Mouse (Mus musculus): ENCODE data around the gene Padi1. TPM values are rescaled to one million over a fixed set of nuclear protein-coding genes. Genes with fewer than 3 reads are reported as not detected.

The Padi1 gene
- 0.04 TPM in 1 of 2 replicates, not detected in the other for polyA plus RNA-seq (2012; rRNA removed)

- H3K27ac ChIP-seq (ENCODE audit: insufficient read depth, low read length) = no peak within 1 kb of the TSS
- H3K4me3 ChIP-seq (ENCODE audit: insufficient read depth, low read length) = no peak within 1 kb of the TSS
- H3K4me1 ChIP-seq (ENCODE audit: control insufficient read depth, insufficient read depth, low read length) = no peaks in the 10 kb centered on the region
- TF ChIP-seq POLR2A (IDR thresholded peaks at IDR 0.05; ENCODE audit: extremely low read depth, insufficient read depth, low read length) (no peak), CTCF (IDR thresholded peaks at IDR 0.05; ENCODE audit: extremely low read depth, insufficient read depth, low read length) (no peak)
These were observed at the start of gene Padi1 for GRCm38 (mm10) chr4:140845666-140846065. Gene Padi1 (minus strand): TSS chr4:140845778.

DNA sequence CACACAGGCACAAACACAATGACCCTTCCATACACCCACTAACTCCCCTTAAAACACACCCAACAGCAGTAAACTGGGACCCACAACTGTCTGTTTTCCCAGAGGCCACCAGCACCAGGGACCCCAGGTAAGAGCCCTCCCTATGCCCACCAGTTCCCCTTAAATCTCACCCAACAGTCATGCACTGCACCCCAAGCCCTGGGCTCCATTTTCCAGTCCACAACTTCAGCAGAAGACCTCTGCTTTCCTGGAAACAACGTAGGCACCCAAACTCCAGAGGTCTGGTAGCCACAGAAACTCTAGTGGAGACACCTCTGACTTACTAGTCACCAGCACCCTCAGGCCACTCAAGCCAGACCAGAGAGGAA is 46.6 kb upstream of the Padi1 start:
- TF ChIP-seq POLR2A (IDR thresholded peaks at IDR 0.05; ENCODE audit: extremely low read depth, insufficient read depth, low read length) (no peak), CTCF (IDR thresholded peaks at IDR 0.05; ENCODE audit: extremely low read depth, insufficient read depth, low read length) (no peak)
- Histone ChIP-seq H3K27ac (ENCODE audit: insufficient read depth, low read length) (no peak overlapping the region), H3K4me3 (ENCODE audit: insufficient read depth, low read length) (no peak overlapping the region), H3K4me1 (ENCODE audit: control insufficient read depth, insufficient read depth, low read length) (no peaks in the 10 kb centered on the region)

DNA sequence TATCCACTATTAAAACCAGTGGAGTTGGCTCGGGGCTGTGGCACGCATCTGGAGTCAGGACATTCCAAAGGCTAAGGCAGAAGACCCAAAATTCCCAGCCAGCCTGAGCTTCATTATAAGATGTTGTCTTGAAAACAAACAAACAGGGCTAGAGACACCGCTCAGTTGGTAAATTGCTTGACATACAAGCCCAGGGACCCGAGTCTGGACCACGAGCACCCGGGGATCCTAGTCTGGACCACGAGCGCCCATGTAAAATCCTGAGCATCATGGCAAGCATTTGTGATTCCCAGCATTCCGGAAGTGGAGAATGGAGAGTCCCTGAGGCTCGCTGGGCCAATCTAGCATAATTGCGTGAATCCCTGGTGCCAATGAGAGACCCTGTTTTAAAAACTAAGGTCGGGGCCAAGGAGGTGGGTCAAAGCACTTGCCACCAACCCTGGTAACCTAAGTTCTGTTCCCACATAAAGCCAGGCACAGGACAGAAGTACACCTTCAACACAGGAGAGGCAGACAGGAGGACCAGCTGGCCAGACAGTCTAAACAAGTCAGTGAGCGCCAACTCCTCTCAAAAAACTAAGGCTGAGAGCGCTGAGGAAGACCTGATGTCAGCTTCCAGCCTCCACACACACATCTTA is 46.1 kb upstream of the Padi1 start:
- Histone ChIP-seq H3K4me1 (ENCODE audit: control insufficient read depth, insufficient read depth, low read length) (no peaks in the 10 kb centered on the region), H3K4me3 (ENCODE audit: insufficient read depth, low read length) (no peak overlapping the region), H3K27ac (ENCODE audit: insufficient read depth, low read length) (no peak overlapping the region)
- TF ChIP-seq CTCF (IDR thresholded peaks at IDR 0.05; ENCODE audit: extremely low read depth, insufficient read depth, low read length) (no peak), POLR2A (IDR thresholded peaks at IDR 0.05; ENCODE audit: extremely low read depth, insufficient read depth, low read length) (no peak)

DNA sequence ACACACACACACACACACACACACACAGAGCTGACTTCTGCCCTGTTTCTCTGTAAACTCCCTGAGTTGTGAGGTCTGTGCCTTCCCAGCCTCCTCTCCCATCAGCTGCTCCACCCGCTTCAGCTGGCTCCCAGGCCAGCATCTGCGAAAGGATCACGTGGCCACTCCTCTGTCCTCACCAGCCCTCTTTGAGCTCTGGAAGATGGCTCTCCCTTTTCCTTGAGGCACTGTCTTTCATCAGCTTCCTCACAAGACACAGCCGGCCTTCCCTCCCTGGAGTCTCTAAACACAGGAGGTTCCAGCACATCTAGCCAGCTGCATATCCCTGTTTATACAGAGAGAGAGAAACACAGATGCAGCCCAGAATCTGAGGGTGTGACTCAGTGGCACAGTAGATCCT is 38.3 kb upstream of the Padi1 start:
- no peak overlapping the region for H3K27ac ChIP-seq (ENCODE audit: insufficient read depth, low read length)
- H3K4me3 ChIP-seq (ENCODE audit: insufficient read depth, low read length) = no peak overlapping the region
- H3K4me1 ChIP-seq (ENCODE audit: control insufficient read depth, insufficient read depth, low read length) = no peaks in the 10 kb centered on the region
- no peak for TF ChIP-seq POLR2A (IDR thresholded peaks at IDR 0.05; ENCODE audit: extremely low read depth, insufficient read depth, low read length)

- Histone ChIP-seq H3K4me3 (ENCODE audit: insufficient read depth, low read length) (no peak overlapping the region), H3K27ac (ENCODE audit: insufficient read depth, low read length) (no peak overlapping the region), H3K4me1 (ENCODE audit: control insufficient read depth, insufficient read depth, low read length) (no peaks in the 10 kb centered on the region)
- TF ChIP-seq CTCF (IDR thresholded peaks at IDR 0.05; ENCODE audit: extremely low read depth, insufficient read depth, low read length) = no peak
- TF ChIP-seq POLR2A (IDR thresholded peaks at IDR 0.05; ENCODE audit: extremely low read depth, insufficient read depth, low read length) = no peak
These were observed 37.4 kb upstream of the Padi1 start for GRCm38 (mm10) chr4:140882981-140883380.

DNA sequence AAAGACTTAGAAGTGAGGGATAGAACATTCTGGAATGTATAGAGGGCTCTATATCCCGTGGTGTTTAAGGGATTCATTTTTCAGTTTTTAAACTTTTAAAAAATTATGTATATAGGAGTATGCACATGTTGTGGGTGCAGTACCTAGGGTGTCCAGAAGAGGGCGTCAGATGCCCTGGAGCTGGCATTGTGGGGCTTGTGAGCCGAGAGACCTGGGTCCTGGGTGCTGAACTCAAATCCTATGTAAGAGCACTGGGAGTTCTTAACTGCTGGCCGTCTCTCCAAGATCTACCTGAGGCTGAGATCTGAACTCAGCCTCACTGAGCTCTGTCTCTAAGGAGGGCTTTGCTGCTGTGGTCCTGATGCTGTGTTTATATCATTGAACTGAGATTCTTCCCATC is 36.8 kb upstream of the Padi1 start:
- Histone ChIP-seq H3K4me1 (ENCODE audit: control insufficient read depth, insufficient read depth, low read length) (no peaks in the 10 kb centered on the region), H3K4me3 (ENCODE audit: insufficient read depth, low read length) (no peak overlapping the region), H3K27ac (ENCODE audit: insufficient read depth, low read length) (no peak overlapping the region)
- TF ChIP-seq POLR2A (IDR thresholded peaks at IDR 0.05; ENCODE audit: extremely low read depth, insufficient read depth, low read length) (no peak), CTCF (IDR thresholded peaks at IDR 0.05; ENCODE audit: extremely low read depth, insufficient read depth, low read length) (no peak)

DNA sequence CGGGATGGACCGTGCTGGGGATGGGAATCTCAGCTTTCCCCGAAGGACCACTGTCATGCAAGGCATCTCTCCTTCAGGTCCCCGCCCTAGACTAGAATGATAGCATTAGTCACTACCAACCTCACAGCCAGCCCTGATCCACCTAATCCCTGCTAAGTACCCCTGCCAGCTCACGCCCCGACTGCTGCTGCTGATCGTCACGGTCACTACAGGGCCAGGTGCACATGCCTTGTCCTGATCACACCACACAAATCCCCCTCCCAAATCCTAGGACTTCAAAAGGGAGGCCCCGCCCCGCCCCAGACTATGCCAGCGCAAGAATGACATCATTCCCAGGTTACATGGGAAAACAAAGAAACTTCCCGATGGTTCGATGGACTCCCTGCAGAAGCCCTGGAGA is 36.2 kb upstream of the Padi1 start:
- TF ChIP-seq POLR2A (IDR thresholded peaks at IDR 0.05; ENCODE audit: extremely low read depth, insufficient read depth, low read length) (no peak), CTCF (IDR thresholded peaks at IDR 0.05; ENCODE audit: extremely low read depth, insufficient read depth, low read length) (no peak)
- Histone ChIP-seq H3K27ac (ENCODE audit: insufficient read depth, low read length) (no peak overlapping the region), H3K4me3 (ENCODE audit: insufficient read depth, low read length) (no peak overlapping the region), H3K4me1 (ENCODE audit: control insufficient read depth, insufficient read depth, low read length) (no peaks in the 10 kb centered on the region)

GRCm38 (mm10) chr4:140881026-140881670 is 35.6 kb upstream of the Padi1 start:
- Histone ChIP-seq H3K4me1 (ENCODE audit: control insufficient read depth, insufficient read depth, low read length) (no peaks in the 10 kb centered on the region), H3K27ac (ENCODE audit: insufficient read depth, low read length) (no peak overlapping the region), H3K4me3 (ENCODE audit: insufficient read depth, low read length) (no peak overlapping the region)
- TF ChIP-seq POLR2A (IDR thresholded peaks at IDR 0.05; ENCODE audit: extremely low read depth, insufficient read depth, low read length) (no peak), CTCF (IDR thresholded peaks at IDR 0.05; ENCODE audit: extremely low read depth, insufficient read depth, low read length) (no peak)

DNA sequence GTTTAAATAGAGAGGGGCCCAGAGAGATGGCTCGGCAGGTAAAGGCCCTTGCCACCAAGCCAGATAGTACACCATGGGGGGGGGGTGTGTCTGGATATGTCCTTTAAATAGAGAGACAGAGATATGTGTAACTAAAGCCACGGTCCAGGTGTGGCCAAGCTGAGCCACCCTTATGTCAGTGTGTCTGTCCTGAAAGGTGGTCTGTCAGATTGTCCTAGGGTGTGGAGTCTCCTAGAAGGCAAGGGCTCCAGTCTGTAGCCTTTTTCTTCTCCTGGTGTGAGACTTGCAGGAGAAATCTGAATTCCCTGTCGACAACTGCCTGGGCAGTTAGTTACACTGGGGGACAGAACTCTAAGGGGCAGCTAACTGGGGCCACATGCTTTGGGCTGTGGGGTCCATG is 34.6 kb upstream of the Padi1 start:
- no peaks in the 10 kb centered on the region for H3K4me1 ChIP-seq (ENCODE audit: control insufficient read depth, insufficient read depth, low read length)
- no peak for TF ChIP-seq CTCF (IDR thresholded peaks at IDR 0.05; ENCODE audit: extremely low read depth, insufficient read depth, low read length)
- no peak for TF ChIP-seq POLR2A (IDR thresholded peaks at IDR 0.05; ENCODE audit: extremely low read depth, insufficient read depth, low read length)
- H3K27ac ChIP-seq (ENCODE audit: insufficient read depth, low read length) = no peak overlapping the region

DNA sequence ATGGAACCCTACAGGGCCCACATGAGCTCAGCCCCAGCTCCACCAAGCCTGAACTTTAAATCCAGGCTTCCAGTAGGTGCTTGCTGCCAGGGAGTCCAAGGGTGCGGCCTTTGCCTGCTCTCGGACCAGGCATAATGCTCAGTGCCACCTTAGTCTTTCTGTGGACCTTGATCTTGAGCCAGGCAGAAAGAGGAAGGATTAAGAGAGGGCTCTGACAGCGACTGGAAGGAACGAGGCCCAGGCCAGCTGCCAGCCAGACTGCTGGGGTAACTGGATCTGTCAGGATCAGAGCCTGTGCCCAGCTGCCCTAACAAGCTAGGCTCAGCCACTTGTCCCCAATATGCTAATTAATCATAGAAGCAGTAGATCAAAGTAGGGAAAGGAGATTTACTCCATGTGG is 34.2 kb upstream of the Padi1 start:
- no peaks in the 10 kb centered on the region for H3K4me1 ChIP-seq (ENCODE audit: control insufficient read depth, insufficient read depth, low read length)
- TF ChIP-seq CTCF (IDR thresholded peaks at IDR 0.05; ENCODE audit: extremely low read depth, insufficient read depth, low read length) (no peak), POLR2A (IDR thresholded peaks at IDR 0.05; ENCODE audit: extremely low read depth, insufficient read depth, low read length) (no peak)
- no peak overlapping the region for H3K27ac ChIP-seq (ENCODE audit: insufficient read depth, low read length)

More for the DNA sequence above, 34.6 kb upstream of the Padi1 start:
- no peak overlapping the region for H3K4me3 ChIP-seq (ENCODE audit: insufficient read depth, low read length)

More for the DNA sequence above, 34.2 kb upstream of the Padi1 start:
- no peak overlapping the region for H3K4me3 ChIP-seq (ENCODE audit: insufficient read depth, low read length)

Measured in cortical plate, adult 2 months (tissue).